Mouse (Mus musculus) regulatory T cell (primary cell): ENCODE data around the gene Ebp.

Experiments
- in situ Hi-C: fragments of 300-600 bp; cut with MboI, MseI; formaldehyde crosslinking; loops from one replicate; pipeline ENCODE4 v1.15.1; 2025; ENCODE audit warnings: high pct_unique_total_duplicates

The Ebp gene

DNA sequence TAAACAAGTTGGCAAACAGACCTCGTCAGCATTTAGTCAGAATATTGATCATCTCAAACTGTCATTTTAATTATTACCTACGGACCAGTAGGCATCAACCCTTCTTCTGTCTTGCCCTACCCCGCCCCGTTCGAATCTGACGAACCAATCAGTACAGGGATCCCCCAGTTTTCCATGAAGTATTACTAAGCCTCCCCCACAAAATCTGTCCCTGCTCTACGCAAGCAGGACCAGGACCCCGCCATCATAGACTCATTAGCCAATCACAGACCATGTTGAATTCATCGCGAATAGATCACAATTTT lies at the start of gene Ebp:
TSS of gene Ebp (minus strand) at position 94 of the 305 bp plus-strand sequence.
- in situ Hi-C loops = no loop called here

DNA sequence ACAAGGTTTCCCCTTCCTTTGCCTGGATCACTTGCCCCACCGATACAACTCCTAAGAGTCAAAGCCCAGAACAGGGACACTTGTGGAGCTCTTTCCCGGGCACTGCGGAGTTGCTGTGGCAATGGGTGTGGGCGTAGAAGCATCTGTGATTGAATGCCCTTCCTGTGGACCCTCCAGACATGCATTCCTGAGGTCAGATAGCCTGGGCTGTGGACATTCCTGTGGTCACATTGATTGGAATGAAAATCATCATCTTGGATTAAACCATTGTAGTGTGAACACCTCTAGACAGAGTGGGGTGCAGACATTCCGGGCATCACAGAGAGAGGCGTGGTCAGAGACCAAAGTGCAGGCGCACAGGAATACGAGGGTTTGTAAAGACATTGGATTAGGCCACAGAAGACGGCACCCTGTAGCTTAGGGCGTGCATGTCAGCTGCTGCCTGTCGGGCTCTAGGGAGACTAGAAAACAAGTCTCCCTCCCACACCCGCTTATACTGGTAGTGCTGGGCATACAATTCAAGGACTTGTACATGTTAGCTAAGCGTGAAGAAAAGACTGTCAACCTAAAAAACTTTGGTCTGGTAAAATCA lies 45.6 kb upstream of the Ebp start:
- in situ Hi-C loops = no loop called here

DNA sequence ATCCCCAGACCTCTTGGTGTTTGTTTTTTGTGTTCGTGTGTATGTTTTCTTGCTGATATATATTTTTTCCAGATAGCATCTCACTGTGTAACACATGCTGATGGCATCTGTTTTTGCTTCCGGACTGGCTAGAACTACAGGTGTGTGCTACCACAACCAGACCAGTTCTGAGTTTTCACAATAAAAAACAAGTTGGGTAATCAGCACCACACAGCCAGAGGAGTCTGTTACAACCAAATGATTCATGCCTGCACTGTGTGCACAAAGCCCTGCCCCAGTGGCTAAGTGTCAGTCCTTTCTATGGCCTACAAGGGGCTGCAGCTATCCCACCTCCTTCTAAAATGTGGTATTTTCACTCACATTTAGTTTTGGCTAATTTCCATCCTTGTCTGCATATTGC lies 43.4 kb upstream of the Ebp start:
- in situ Hi-C loops = no loop called here

DNA sequence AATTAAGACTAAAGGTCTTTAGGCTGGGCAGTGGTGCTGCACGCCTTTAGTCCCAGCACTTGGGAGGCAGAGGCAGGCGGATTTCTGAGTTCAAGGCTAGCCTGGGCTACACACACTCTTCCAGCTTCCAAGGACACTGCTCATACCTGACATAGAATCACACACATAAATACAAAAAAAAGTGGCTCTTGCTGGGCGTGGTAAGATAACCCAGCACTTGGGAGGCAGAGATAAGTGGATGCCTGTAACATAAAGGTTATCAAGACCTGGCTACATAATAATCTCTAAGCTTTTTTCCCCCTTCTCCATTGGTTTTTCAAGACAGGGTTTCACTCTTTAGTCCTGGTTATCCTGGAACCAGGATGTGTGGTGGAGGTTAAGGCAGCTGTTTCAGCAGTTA lies 40.3 kb upstream of the Ebp start:
- in situ Hi-C loops = no loop called here

DNA sequence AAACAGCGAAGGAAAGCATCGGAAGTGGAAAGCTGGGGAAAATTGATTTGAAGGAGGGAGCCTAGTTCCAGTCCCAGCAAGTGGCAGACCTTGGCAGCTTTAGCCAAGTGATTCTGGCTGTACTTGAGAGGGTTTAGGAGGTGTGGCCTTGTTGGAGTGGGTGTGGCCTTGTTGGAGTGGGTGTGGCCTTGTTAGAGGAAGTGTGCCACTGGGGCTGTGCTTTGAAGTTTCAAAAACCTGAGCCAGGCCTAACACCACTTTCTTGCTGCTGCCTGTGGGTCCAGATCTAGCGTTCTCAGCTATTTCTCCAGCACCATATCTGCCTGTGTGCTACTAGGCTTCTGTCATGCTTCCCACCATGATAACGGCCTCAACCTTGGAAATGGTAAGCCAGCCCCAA lies 37.0 kb upstream of the Ebp start:
- in situ Hi-C loops = no loop called here

DNA sequence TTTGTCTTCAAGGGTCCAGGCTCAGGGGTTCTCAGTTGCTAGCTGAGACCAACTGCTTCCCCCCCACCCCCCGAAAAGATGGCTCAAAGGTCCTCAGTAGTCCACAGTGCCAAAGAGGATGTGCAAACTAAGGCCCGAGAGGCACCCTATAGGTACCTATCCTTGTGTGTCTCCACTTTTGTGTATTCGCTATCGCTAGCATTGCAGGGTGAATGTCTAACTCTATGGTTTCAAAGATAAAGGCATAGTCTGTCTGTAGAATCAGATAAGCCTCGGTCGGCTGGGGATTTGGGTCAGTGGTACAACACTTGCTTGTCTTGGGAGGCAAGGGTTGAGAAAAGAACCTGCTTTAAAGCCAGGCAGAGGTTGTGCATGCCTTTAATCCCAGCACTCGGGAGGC lies 30.2 kb upstream of the Ebp start:
- in situ Hi-C loops = no loop called here

DNA sequence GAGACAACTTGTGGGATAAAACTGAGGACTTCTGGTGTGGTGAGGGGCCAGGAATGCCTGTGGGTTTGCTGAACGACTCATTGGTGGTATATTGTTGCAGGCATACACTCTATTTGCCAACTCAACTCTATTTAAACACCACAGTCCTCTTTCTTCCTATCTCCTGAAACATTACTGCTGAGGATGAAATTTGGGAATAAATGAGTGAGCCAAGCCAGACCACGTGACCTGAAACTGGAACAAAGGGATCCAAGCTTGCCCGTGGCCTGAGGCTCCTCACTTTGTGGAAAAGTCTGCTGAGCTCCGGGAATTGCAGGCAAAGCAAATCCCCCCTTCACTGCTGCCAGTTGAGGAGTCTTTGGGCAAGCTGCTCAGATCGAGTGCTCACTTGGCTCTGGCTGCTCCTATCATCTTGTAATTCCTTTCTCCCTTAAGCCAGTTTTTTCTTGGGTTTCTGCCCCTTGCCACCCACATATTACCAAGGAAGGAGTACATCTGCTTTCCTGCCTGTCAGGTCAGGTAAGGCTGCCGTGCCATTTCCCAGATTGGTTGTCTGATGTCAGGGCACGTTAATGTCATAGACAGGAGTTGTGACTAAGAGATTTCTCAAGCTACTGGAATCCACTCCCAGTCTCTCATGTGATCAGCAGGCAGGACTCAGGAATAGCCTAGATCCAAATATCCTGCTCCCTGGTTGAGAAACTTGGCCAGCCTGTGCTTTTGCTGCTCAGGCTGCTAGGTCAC lies 29.5 kb upstream of the Ebp start:
- in situ Hi-C loops = no loop called here

DNA sequence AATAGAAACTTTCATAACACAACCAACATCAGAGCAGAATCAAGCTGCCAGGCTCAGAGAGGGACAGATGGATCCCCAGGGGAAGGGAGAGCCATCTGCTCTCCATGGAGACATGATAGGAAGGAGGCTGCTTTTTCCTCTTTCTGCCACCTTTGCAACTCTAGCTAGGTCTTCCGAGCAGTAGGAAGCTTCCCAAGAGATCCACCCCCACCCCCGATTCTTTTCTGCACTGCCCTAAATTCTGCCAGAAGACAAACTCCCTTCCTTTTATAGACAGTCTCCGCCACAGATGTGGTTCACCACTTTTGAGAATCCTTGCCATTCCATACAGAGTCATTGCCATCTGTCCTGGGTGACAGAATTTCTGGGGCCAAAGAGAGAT lies 29.0 kb upstream of the Ebp start:
- in situ Hi-C loops = no loop called here

DNA sequence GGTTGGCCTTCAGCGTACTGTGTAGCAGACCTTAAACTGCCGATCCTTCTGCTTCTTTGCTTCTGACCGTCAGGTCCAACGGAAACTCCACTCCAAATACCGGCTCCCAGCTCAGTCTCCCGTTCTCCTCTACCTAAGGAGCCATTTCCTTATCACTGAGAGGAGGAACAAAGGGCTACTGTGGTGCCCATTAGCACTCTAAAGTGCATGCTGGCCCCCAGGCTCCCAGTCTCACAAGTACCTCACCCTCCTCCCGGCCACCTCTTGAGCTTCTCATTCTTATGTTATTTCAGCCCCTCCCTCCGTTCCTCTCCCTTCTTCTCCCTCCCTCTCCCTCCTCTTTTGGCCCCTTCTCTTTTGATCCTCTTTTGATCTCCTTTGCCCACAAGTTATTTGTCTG lies 26.3 kb upstream of the Ebp start:
- in situ Hi-C loops = no loop called here

DNA sequence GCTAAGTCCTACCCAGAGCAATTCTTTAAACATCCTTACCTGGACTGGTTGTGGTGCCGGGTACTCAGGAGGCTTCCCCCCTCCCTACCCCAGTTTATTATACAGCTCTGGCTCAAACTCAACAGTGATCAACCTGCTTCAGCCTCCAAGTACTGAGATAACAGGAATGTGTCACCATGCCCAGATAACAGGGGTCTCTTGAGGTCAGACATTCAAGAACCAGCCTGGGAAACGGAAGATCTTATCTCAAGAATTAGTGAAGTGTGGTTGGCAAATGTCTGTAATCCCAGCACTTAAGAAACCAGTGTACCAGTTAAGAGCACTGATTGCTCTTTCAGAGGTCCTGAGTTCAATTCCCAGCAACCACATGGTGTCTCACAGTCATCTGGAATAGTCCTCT lies 24.8 kb upstream of the Ebp start:
- in situ Hi-C loops = no loop called here

DNA sequence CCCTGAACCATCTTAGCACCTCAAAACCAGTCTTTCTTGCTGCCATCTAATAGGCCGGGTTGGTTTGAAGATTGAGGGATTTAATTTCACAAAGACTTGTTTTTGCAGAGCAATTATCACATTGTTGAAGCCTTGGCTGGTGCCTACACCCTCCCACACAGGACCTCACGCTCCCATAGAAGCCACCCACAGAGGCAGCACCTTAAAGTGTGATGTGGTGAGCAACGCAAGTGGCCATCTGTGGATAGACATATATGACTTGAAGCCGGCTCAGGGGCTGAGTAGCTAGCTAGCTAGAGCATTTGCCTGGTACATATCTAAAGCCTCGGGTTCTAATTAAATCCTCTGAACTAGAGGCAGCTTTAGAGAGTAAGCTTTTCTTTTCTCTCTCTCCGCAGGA lies 24.1 kb upstream of the Ebp start:
- in situ Hi-C loops = no loop called here

DNA sequence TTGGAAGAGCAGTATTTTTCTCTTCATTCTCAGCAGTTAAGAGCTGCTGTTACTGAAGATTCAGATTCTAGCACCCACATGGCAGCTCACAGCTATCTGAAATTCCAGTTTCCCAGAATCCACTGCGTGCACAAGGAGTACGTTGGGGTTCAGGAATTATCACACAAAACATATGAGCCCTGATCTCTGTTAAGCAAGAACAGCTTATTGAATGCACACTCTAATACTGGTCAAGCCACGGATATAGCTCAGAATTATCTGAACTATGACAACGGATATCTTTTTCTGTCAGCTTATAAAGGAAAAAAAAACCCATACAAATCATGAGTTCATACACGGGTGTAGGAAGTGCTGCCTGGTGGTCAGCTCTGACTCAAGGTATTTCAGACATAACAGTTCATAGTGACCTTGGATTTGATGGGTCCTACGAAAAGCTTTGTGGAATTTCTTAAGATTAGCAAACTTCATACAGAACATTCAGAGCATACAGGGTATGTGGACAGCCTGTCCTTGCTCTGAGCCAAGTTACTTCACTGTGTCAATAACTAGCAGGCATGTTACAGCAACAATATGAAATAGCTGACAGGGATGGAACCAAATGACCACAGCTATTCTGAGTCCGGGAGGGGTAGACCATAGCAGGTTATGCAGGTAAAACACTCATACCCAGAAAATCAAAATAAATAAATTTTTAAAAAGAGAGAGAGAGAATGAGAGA lies 18.3 kb upstream of the Ebp start:
- in situ Hi-C loops = no loop called here

DNA sequence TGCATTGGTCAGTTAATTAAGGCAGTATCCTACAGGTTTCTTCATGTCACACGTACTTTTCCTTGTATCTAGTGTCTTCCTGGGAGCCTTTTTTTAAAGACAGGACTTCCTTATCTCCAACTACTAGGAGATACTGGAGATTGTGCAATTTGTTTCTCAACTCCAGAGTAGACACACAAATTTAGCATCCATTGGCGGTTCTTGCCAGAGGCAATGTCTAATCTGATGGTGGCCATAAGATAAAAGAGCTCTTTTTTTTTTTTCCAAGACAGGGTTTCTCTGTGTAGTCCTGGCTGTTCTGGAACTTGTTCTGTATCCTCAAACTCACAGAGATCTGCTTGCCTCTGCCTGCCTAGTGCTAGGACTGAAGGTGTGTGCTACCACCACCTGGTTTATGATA lies 16.4 kb upstream of the Ebp start:
- in situ Hi-C loops = no loop called here

DNA sequence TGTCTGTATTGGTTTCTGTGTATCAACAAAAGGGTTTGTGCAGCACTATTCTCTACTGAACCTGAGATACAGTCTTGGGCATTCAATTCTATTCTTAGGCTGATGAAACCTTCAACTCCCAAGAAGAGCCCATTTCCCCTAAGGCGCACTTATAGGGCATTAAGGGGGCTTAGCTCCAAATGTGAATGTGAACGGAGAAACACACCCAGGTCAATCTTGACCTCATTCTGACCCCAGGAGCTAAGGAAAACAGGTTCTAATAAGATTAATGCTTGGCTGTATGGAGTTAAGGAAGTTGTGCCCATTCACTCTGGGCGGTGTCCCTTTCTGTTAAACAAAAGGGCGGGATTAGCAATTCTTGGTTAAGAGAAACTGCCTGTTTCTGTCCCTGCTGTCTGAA lies 13.9 kb upstream of the Ebp start:
- in situ Hi-C loops = no loop called here

DNA sequence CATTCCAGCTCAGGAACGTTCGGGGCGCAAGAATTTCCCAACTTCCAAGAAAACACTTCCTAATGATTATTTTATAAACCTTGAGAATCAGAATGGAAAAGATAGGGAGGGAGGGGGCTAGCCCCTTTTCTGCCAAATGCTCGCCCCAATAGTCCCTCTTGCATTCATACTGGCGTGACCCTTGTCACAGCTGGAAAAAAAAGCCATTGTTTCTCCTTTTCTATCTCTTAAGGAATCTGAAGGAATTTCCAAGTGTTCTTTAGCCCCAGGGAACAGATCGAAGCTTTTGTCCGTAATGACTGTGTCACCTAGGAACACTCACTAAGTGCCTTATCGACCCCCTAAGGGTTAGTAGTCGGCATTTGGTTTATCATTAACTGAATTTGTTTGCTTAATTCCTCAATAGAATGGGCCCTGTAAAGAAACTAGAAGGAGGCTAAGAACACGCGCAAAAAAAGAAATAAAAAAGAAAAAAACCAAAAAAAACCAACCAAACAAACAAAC lies 13.4 kb upstream of the Ebp start:
- in situ Hi-C loops = no loop called here

DNA sequence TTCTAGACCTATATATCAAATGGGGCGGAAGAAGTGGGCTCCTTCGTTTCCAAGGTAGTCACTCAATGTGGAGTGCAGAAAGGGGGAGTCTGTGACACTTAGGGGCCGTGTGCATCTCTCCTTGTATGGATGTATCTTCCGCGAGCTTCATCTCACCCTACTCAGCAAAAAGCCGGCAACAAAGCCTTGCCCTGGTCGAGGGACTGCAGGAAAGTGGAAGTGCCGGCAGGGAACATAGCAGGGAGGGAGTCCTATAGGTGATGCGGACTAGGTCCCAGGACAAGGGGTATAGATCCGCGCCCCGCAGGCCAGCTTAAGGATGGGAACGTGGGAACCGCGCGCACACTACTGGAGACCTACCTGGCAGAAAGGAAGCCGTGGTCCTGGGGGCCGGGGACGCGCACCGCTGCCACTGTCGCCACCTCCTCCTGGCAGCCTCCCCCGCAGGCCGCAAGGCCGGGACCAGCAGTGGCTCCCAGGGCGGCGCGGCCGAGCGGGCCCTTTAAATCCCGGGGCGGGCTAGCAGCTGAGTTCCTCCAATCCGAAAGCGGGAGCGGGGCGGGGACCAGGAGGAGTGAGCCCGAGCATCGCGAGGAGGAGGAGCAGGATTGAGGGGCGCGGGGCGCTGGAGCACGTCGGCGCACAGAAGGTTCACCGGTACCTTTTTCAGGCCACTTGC lies 12.8 kb upstream of the Ebp start, which contains the start of gene Porcn:
TSS of gene Porcn (minus strand) at position 511 of the 679 bp plus-strand sequence.
- in situ Hi-C loops = no loop called here

DNA sequence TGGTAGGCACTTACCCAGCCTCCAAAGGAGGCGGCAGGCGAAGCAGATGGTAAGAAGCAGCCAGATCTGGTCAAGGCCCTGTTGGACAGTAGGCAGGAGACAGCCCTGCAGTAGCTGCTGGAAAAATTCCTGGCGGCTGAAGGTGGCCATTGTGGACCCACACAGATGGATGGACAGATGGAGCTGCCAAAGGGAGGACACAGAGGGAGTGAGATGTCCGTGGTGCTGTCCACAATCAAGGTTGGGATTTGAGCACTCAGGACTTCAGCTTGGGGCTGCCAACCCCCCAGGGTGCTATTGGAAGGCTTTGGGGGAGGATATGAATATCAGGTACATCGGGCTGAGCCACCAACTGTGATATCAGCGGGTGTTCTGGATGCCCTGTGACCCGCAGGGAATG lies 12.2 kb upstream of the Ebp start:
- in situ Hi-C loops = no loop called here

DNA sequence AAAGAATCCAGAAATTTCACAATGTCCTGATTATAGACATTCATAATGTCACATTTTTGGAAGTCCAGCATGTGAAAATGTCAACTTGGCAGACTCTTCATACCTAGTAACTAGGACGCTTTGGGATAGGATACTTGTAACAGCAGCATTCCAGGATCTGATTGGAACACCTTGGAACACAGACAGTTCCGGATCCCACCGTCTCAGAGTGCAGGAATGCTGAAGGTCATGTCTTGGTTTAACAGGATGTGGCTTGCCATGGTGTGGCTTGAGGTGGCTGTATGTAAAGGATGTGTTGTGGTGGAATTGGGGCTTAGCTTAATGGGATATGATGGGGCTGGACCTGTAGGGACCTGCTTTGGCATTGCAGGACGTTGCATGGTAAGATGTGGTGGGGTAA lies 11.8 kb upstream of the Ebp start:
- in situ Hi-C loops = no loop called here

DNA sequence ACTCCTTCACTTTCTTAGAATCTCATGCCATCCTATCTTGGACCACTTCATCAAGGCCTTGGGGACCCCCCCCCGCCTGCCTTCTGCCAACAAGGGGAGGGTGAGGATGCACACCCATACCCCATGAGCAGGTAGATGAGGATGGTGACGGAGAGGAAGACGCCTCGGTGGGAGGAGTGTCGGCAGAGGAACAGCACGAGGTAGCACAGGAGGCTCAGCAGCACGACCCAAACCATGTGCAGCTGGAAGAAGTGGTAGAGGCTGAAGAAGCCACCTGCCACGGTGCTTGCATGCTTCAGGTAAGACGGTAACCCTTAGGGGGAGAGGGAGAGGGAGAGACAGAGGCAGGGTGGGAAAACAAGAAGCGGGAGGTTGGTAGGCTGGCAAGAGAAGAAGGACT lies 10.8 kb upstream of the Ebp start:
- in situ Hi-C loops = no loop called here

DNA sequence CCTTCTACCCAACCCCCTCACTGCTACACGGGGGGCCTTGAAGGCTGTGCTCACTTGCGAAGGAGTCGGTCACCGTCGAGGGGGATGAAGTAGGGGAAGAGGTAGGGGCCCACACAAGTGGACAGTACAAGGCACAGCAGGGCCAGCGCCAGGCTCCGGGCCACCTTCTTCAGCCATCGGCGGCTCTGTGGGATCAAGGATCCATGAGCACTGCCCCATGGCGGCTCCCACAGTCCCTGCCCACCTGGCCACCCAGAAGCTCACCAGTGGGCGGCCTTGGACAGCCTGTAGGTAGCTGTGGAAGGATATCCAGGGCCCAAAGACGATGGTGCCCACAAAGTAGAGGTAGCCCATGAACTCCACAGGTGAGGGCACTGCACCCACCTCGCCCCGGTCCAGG lies 9.8 kb upstream of the Ebp start:
- in situ Hi-C loops = no loop called here

DNA sequence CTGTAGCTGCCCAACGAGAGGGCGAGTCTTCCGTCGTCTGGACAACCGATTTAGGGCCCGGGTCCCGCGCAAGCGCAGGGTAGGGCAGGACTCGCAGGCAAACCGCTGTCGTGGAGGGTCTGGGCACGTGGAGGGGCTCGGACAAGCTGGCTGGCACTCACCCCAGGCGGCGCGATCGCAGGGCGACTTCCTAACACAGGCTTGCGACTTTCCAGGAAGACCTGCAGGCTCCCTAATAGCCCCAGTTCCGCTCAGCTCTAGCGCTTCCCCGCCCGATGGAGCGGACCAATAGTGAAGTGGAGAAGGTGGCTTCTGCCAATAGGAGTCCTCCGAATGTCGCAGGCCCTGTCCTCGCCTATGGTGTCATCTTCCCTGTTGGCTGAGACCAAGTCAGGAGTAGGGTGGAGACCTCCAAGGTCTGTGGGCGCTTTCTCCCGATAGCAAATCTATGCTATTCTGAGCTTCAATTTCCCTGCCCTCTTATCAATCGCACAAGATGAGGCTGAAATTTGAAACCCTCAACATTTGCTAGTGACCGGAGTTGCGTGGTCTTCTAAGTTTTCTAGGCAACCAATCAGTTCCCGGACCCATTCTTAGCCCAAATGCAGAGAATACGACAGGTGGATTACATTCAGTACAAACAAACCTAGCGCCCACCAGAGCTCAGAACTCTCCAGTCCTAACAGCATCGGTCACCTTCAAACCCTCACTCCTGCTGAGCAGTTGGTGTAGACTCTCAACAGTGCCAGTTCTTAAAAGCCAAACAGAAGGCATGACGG lies 483 bp downstream of the Ebp start:
- in situ Hi-C loops = no loop called here

DNA sequence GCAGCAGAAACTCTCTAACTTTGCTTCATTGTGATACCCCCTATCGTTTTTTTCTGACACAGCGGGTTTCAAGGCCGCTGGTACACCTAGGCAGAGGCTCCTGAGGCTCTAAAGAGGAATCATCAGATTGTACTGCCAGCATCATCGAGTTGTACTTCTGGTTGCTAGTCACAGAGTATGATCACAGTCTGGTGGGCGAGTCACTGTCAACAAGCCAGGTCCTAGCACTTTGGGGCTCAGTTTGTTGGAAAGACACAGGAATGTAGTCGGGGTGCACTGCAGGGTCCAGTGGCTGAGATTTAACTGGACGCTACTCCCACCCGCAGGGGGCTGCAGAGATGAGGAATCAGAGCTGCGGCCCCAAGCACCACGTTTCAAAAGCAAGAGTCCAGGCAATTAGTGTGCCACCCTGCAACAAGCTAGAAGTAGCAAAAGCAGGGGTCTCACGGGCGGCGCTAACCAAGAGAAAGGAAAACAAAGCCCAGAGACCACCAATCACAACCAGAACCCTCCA lies 1.1 kb downstream of the Ebp start:
- in situ Hi-C loops = no loop called here
